Mouse (Mus musculus) gastrocnemius, postnatal 10 days (tissue): Measurements from ENCODE around the gene Gm3139. TPM values are rescaled to one million over a fixed set of nuclear protein-coding genes. Genes with fewer than 3 reads are reported as not detected.
"Not testable (repeated sequence)": the region's sequence is repeated elsewhere in the genome, so short reads cannot be mapped to it uniquely, and the experiment has no call there.

Experiments
- DNase-seq: peaks from one replicate; pipeline ENCODE4 v3.0.0; 2021; ENCODE audit warnings: mixed read lengths
- long read RNA-seq, 2 experiments: library from polyadenylated mRNA; stranded (forward); transcript quantifications; one replicate each; pipeline ENCODE4 v2.0.0; 2021
- total RNA-seq, 2 experiments: library from RNA; stranded (reverse); gene quantifications; 2 replicates each; pipeline ENCODE4 v1.2.3; 2021

Gene Gm3139
- total RNA-seq, result not detected
- long read RNA-seq, experiment 1, result 0 reads
- long read RNA-seq, experiment 2, result 0 reads

- DNase-seq, result not testable (repeated sequence)
Observed at GRCm38 (mm10) chr5:94525987-94526386, at the start of gene Gm3139. Gene Gm3139 (plus strand): TSS chr5:94526287.

Other genes starting within 250 kb of the Gm3139 start
- not detected for gene A430089I19Rik, start 219.5 kb upstream of the Gm3139 start, total RNA-seq
- gene Gm6502, start 211.9 kb upstream of the Gm3139 start, total RNA-seq, result not detected
- gene AA792892, start 186.5 kb upstream of the Gm3139 start, total RNA-seq, result not detected
- gene Gm7682, start 80.5 kb upstream of the Gm3139 start, total RNA-seq, result not detected
- not detected for gene Gm3147, start 90.1 kb downstream of the Gm3139 start, total RNA-seq
- gene Gm6509, start 97.7 kb downstream of the Gm3139 start, total RNA-seq, result not detected
- not detected for gene Gm6205, start 122.1 kb downstream of the Gm3139 start, total RNA-seq